ENCODE assay signal across 18 mouse cellular contexts in the genomic region with DNA sequence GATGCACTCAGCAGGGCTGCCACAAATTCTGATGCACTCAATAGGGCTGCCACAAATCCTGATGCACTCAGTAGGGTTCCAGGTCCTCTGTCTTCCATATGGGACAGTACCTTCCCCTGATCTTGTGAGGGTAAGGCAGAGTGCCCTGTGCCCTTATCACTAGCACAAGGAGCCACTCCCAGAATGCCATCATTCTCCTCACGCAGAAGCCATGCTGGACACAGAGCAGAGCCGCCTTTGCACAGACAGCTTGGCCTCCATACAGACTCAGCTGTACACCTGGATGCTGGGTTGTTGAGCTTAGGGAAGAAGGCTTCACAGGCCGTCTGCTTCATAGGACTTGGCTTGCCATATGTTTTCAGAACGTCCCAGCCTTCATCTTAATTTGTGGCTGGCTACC.
DNase-seq lines count a peak whose midpoint lies in the region; ATAC-seq and TF ChIP-seq lines count a peak whose summit lies in the region.
"Had no signal": no experiment of that assay in that cellular context is flagged by ENCODE, and none has a peak within 500 bp of the region (broad histone marks: within the 10 kb centered on the region; RNA-seq: fewer than 3 reads in every experiment).

No protein-coding gene starts in this region.

- no peak for TF ChIP-seq CTCF in intestine, postnatal 0 days (IDR thresholded peaks at IDR 0.05; ENCODE audit: low read depth)
- TF ChIP-seq CTCF in olfactory bulb, adult 2 months (IDR thresholded peaks at IDR 0.05; ENCODE audit: insufficient read depth, low read depth, low read length): no peak
- no peak for TF ChIP-seq CTCF in liver, postnatal 0 days (IDR thresholded peaks at IDR 0.05; ENCODE audit: low read depth)

- H3K4me2 ChIP-seq in intestine, embryonic 14.5 days (ENCODE audit: low read length): no peak overlapping the region
- H3K4me2 ChIP-seq in intestine, postnatal 0 days (replicated peaks; ENCODE audit: low read depth): no peak overlapping the region
- H3K4me2 ChIP-seq in hindbrain, embryonic 11.5 days (replicated peaks; ENCODE audit: low read depth, low read length): peak overlapping the region; percentile 36; the same call in 1 of the 2 replicates
- peak overlapping the region; percentile 49; the same call in 1 of the 2 replicates for H3K4me2 ChIP-seq in midbrain, embryonic 12.5 days (replicated peaks)
- no peak overlapping the region for H3K4me2 ChIP-seq in liver, postnatal 0 days (ENCODE audit: low read depth, low read length)
- H3K4me2 ChIP-seq: limb, embryonic 12.5 days; liver, embryonic 15.5 days had no signal

- H3K27me3 ChIP-seq in intestine, embryonic 14.5 days (replicated peaks; ENCODE audit: control insufficient read depth, insufficient read depth, low read length): 0 out of 2 replicates have a peak, but pooled peaks cover 4% of the 10 kb centered on the region
- no peaks in the 10 kb centered on the region for H3K27me3 ChIP-seq in intestine, postnatal 0 days (replicated peaks; ENCODE audit: control insufficient read depth, insufficient read depth, low read length)
- H3K27me3 ChIP-seq in hindbrain, embryonic 11.5 days (ENCODE audit: control insufficient read depth, insufficient read depth, low read length): no peaks in the 10 kb centered on the region
- H3K27me3 ChIP-seq in midbrain, embryonic 12.5 days: peaks cover 28% of the 10 kb centered on the region
- no peaks in the 10 kb centered on the region for H3K27me3 ChIP-seq in liver, postnatal 0 days (ENCODE audit: insufficient read depth, low read length)
- H3K27me3 ChIP-seq: stomach, embryonic 15.5 days had no signal

- ATAC-seq in intestine, embryonic 14.5 days (replicated peaks; ENCODE audit: low FRiP score, low TSS enrichment, low read depth): peak; percentile 65
- ATAC-seq in intestine, postnatal 0 days: no peak
- ATAC-seq in hindbrain, embryonic 11.5 days (ENCODE audit: low FRiP score): peak; percentile 37; the same call in 1 of the 2 replicates
- no peak for ATAC-seq in midbrain, embryonic 12.5 days (ENCODE audit: low FRiP score, low read depth)
- no peak for ATAC-seq in liver, postnatal 0 days

- no peak for DNase-seq in intestine, embryonic 14.5 days (ENCODE audit: low spot score)
- DNase-seq in hindbrain, embryonic 11.5 days (ENCODE audit: low spot score): peak; percentile 23
- DNase-seq in heart, adult 8-10 months (ENCODE audit: low spot score): no peak
- DNase-seq in cerebellum, adult 9-11 months: no peak
- DNase-seq in liver, postnatal 0 days: no peak
- DNase-seq: adrenal gland, postnatal 14 days; heart, adult 18-20 months; heart, postnatal 10 days; kidney, adult 8-10 months; lung, postnatal 4 days; thymus, postnatal 25 days had no signal

- no peak overlapping the region for H3K4me3 ChIP-seq in intestine, embryonic 14.5 days (ENCODE audit: low read depth, low read length)
- no peak overlapping the region for H3K4me3 ChIP-seq in intestine, postnatal 0 days (ENCODE audit: low read depth, low read length)
- no peak overlapping the region for H3K4me3 ChIP-seq in hindbrain, embryonic 11.5 days (ENCODE audit: low read depth, low read length)
- no peak overlapping the region for H3K4me3 ChIP-seq in midbrain, embryonic 12.5 days
- H3K4me3 ChIP-seq in olfactory bulb, adult 2 months (ENCODE audit: insufficient read depth, low read depth, low read length): no peak overlapping the region
- H3K4me3 ChIP-seq in liver, postnatal 0 days (ENCODE audit: low read depth, low read length): no peak overlapping the region
- H3K4me3 ChIP-seq: limb, embryonic 12.5 days; liver, embryonic 15.5 days; myocyte; stomach, embryonic 15.5 days had no signal

- H3K36me3 ChIP-seq in intestine, embryonic 14.5 days (ENCODE audit: control insufficient read depth, insufficient read depth, low read length): no peaks in the 10 kb centered on the region
- no peaks in the 10 kb centered on the region for H3K36me3 ChIP-seq in intestine, postnatal 0 days (ENCODE audit: control insufficient read depth, insufficient read depth)
- no peaks in the 10 kb centered on the region for H3K36me3 ChIP-seq in hindbrain, embryonic 11.5 days (ENCODE audit: control insufficient read depth, insufficient read depth, low read length)
- no peaks in the 10 kb centered on the region for H3K36me3 ChIP-seq in midbrain, embryonic 12.5 days
- H3K36me3 ChIP-seq in liver, postnatal 0 days (replicated peaks; ENCODE audit: insufficient read depth, low read length): no peaks in the 10 kb centered on the region
- H3K36me3 ChIP-seq: limb, embryonic 12.5 days; liver, embryonic 15.5 days; stomach, embryonic 15.5 days had no signal

- no peak overlapping the region for H3K27ac ChIP-seq in intestine, embryonic 14.5 days (ENCODE audit: low read depth)
- H3K27ac ChIP-seq in intestine, postnatal 0 days (ENCODE audit: low read depth, low read length): no peak overlapping the region
- H3K27ac ChIP-seq in hindbrain, embryonic 11.5 days (ENCODE audit: low read depth, low read length): peak overlapping the region; percentile 77
- 0 out of 2 replicates have a peak overlapping the region, but pooled peaks have one; percentile 39 for H3K27ac ChIP-seq in midbrain, embryonic 12.5 days (replicated peaks)
- H3K27ac ChIP-seq in olfactory bulb, adult 2 months (ENCODE audit: insufficient read depth, low read depth, low read length): peak overlapping the region; percentile 64
- no peak overlapping the region for H3K27ac ChIP-seq in liver, postnatal 0 days (ENCODE audit: low read depth)
- H3K27ac ChIP-seq: limb, embryonic 12.5 days; liver, embryonic 15.5 days; stomach, embryonic 15.5 days had no signal

- no peak overlapping the region for H3K9ac ChIP-seq in intestine, embryonic 14.5 days (ENCODE audit: low read length)
- no peak overlapping the region for H3K9ac ChIP-seq in intestine, postnatal 0 days (ENCODE audit: low read depth, low read length)
- H3K9ac ChIP-seq in hindbrain, embryonic 11.5 days (ENCODE audit: low read depth, low read length): peak overlapping the region; percentile 40; the same call in 1 of the 2 replicates
- 0 out of 2 replicates have a peak overlapping the region, but pooled peaks have one; percentile 29 for H3K9ac ChIP-seq in midbrain, embryonic 12.5 days (replicated peaks)
- no peak overlapping the region for H3K9ac ChIP-seq in liver, postnatal 0 days (replicated peaks)
- H3K9ac ChIP-seq: limb, embryonic 12.5 days; liver, embryonic 15.5 days; stomach, embryonic 15.5 days had no signal

- no peaks in the 10 kb centered on the region for H3K4me1 ChIP-seq in intestine, embryonic 14.5 days (replicated peaks; ENCODE audit: control insufficient read depth, insufficient read depth, low read length)
- H3K4me1 ChIP-seq in intestine, postnatal 0 days (replicated peaks; ENCODE audit: control insufficient read depth, insufficient read depth, low read length): no peaks in the 10 kb centered on the region
- peaks cover 11% of the 10 kb centered on the region for H3K4me1 ChIP-seq in hindbrain, embryonic 11.5 days (replicated peaks; ENCODE audit: control insufficient read depth, insufficient read depth, low read length)
- H3K4me1 ChIP-seq in midbrain, embryonic 12.5 days: peaks cover 24% of the 10 kb centered on the region
- peaks cover 45% of the 10 kb centered on the region for H3K4me1 ChIP-seq in olfactory bulb, adult 2 months (ENCODE audit: control insufficient read depth, insufficient read depth, low read length)
- H3K4me1 ChIP-seq in liver, postnatal 0 days (ENCODE audit: insufficient read depth): no peaks in the 10 kb centered on the region
- H3K4me1 ChIP-seq: liver, embryonic 15.5 days had no signal

- WGBS in intestine, embryonic 14.5 days: 29% methylated on average over 4 of the region's 4 CpGs
- 25% methylated on average over 4 of the region's 4 CpGs for WGBS in intestine, postnatal 0 days
- 30% methylated on average over 4 of the region's 4 CpGs for WGBS in hindbrain, embryonic 11.5 days
- WGBS in midbrain, embryonic 12.5 days: 39% methylated on average over 4 of the region's 4 CpGs
- WGBS in olfactory bulb, adult 2 months: 34% methylated on average over 4 of the region's 4 CpGs
- 40% methylated on average over 4 of the region's 4 CpGs for WGBS in liver, postnatal 0 days (ENCODE audit: insufficient replicate concordance)

- H3K9me3 ChIP-seq in intestine, embryonic 14.5 days (ENCODE audit: control insufficient read depth, low read length): no peaks in the 10 kb centered on the region
- H3K9me3 ChIP-seq in intestine, postnatal 0 days (ENCODE audit: control insufficient read depth): no peaks in the 10 kb centered on the region
- H3K9me3 ChIP-seq in hindbrain, embryonic 11.5 days (ENCODE audit: control insufficient read depth, low read length): no peaks in the 10 kb centered on the region
- no peaks in the 10 kb centered on the region for H3K9me3 ChIP-seq in midbrain, embryonic 12.5 days
- no peaks in the 10 kb centered on the region for H3K9me3 ChIP-seq in liver, postnatal 0 days (ENCODE audit: low read length)
- H3K9me3 ChIP-seq: limb, embryonic 12.5 days; liver, embryonic 15.5 days; stomach, embryonic 15.5 days had no signal

- TF ChIP-seq EP300 in liver, postnatal 0 days (IDR thresholded peaks at IDR 0.05; ENCODE audit: low read depth): no peak

- TF ChIP-seq POLR2A in olfactory bulb, adult 2 months (IDR thresholded peaks at IDR 0.05; ENCODE audit: insufficient read depth, low read depth, low read length): no peak

Comparison
In these comparisons a context has a peak if more than half of its experiments do, and no peak if none do; other contexts are left out.
1. ATAC-seq: peak in intestine, embryonic 14.5 days (single experiment) and hindbrain, embryonic 11.5 days (single experiment); none in intestine, postnatal 0 days (single experiment), midbrain, embryonic 12.5 days (single experiment) and liver, postnatal 0 days (single experiment).
2. H3K27ac ChIP-seq: peak in hindbrain, embryonic 11.5 days (single experiment), midbrain, embryonic 12.5 days (single experiment) and olfactory bulb, adult 2 months (single experiment); none in intestine, embryonic 14.5 days (single experiment), intestine, postnatal 0 days (single experiment) and liver, postnatal 0 days (single experiment).
3. H3K4me2 ChIP-seq: peak in hindbrain, embryonic 11.5 days (single experiment) and midbrain, embryonic 12.5 days (single experiment); none in intestine, embryonic 14.5 days (single experiment), intestine, postnatal 0 days (single experiment) and liver, postnatal 0 days (single experiment).
4. H3K9ac ChIP-seq: peak in hindbrain, embryonic 11.5 days (single experiment) and midbrain, embryonic 12.5 days (single experiment); none in intestine, embryonic 14.5 days (single experiment), intestine, postnatal 0 days (single experiment) and liver, postnatal 0 days (single experiment).